Mouse (Mus musculus) cortical plate, adult 2 months (tissue): ENCODE measurements around the gene Fancc.

ENCODE experiments used
- CTCF ChIP-seq: fragments of 200-500 bp; IDR thresholded peaks from 2 replicates; pipeline ENCODE4 v1.5.1; 2011; ENCODE audit warnings: mild to moderate bottlenecking, control low read depth, low read length; ENCODE audit not compliant: insufficient read depth; ENCODE audit errors: extremely low read depth
- POLR2A ChIP-seq: fragments of 200-500 bp; IDR thresholded peaks from 2 replicates; pipeline ENCODE4 v1.6.1; 2011; ENCODE audit warnings: mild to moderate bottlenecking, low read length, control low read depth; ENCODE audit not compliant: insufficient read depth; ENCODE audit errors: extremely low read depth

- TF ChIP-seq CTCF (no peak), POLR2A (no peak)
Observed at GRCm38 (mm10) chr13:63356101-63356500, 141.0 kb downstream of the Fancc start.
